Mouse (Mus musculus): ENCODE data around the gene Ist1. TPM values are rescaled to one million over a fixed set of nuclear protein-coding genes. Genes with fewer than 3 reads are reported as not detected.

Gene Ist1
- total RNA-seq, 1 experiment: 28.5 TPM

GRCm38 (mm10) chr8:109666616-109667015 is 26.4 kb downstream of the Ist1 start:
- Histone ChIP-seq H3K4me3 (ENCODE audit: insufficient read depth in 1 of 2, low read depth in 1 of 2, low read length in 2 of 2, poor library complexity in 1 of 2, severe bottlenecking in 1 of 2) (no peak overlapping the region), H3K27ac (ENCODE audit: insufficient read depth, low read depth, low read length, poor library complexity, severe bottlenecking) (no peak overlapping the region), H3K36me3 (ENCODE audit: control insufficient read depth, insufficient read depth, low read length, poor library complexity, severe bottlenecking) (peaks cover 3% of the 10 kb centered on the region; the same call in 1 of the 2 replicates), H3K9ac (ENCODE audit: insufficient read depth, low read depth, low read length, poor library complexity, severe bottlenecking) (no peak overlapping the region), H3K4me1 (ENCODE audit: control insufficient read depth in 2 of 2, insufficient read depth in 2 of 2, low read length in 2 of 2, poor library complexity in 1 of 2) (no peaks in the 10 kb centered on the region), H3K9me3 (ENCODE audit: control insufficient read depth, insufficient read depth, low read depth, low read length) (no peaks in the 10 kb centered on the region)
- in situ Hi-C loops (cut with MboI; ENCODE audit: low sequenced_read_pairs in 2 of 2, unreplicated experiment in 2 of 2): no loop called here
- DNase-seq (ENCODE audit: low read depth, low spot score): no peak
- no peak for TF ChIP-seq MAFK (IDR thresholded peaks at IDR 0.05; ENCODE audit: insufficient read depth, low read depth, low read length)
- TF ChIP-seq CHD2 (IDR thresholded peaks at IDR 0.05; ENCODE audit: low read depth, low read length): no peak
- TF ChIP-seq ZNF384 (IDR thresholded peaks at IDR 0.05; ENCODE audit: low read depth, low read length): no peak
- no peak for TF ChIP-seq ZC3H11A (IDR thresholded peaks at IDR 0.05; ENCODE audit: borderline replicate concordance, low read depth, low read length)
- no peak for TF ChIP-seq HCFC1 (IDR thresholded peaks at IDR 0.05; ENCODE audit: borderline replicate concordance, insufficient read depth, low read length)

DNA sequence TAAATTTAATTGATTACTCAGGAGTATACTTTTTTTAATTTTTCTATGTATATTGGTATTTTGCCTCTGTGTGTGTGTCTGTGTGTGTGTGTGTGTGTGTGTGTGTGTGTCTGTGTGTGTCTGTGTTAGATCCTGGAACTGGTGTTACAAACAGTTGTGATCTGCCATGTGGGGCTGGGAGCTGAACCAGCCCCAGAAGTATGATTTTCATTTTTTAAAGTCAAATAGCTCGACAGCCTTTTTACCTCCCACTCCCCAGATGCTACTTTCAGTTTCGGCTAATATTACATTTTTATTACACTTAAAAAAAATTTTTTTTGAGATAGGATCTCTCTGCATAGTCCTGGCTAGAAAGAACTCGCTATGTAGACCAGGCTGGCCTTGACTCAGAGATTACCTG is 30.7 kb downstream of the Ist1 start:
- TF ChIP-seq CHD2 (IDR thresholded peaks at IDR 0.05; ENCODE audit: low read depth, low read length) (no peak), HCFC1 (IDR thresholded peaks at IDR 0.05; ENCODE audit: borderline replicate concordance, insufficient read depth, low read length) (no peak), MAFK (IDR thresholded peaks at IDR 0.05; ENCODE audit: insufficient read depth, low read depth, low read length) (no peak), ZC3H11A (IDR thresholded peaks at IDR 0.05; ENCODE audit: borderline replicate concordance, low read depth, low read length) (no peak), ZNF384 (IDR thresholded peaks at IDR 0.05; ENCODE audit: low read depth, low read length) (no peak)
- Histone ChIP-seq H3K9me3 (ENCODE audit: control insufficient read depth, insufficient read depth, low read depth, low read length) (no peaks in the 10 kb centered on the region), H3K36me3 (ENCODE audit: control insufficient read depth, insufficient read depth, low read length, poor library complexity, severe bottlenecking) (no peaks in the 10 kb centered on the region), H3K4me1 (ENCODE audit: control insufficient read depth in 2 of 2, insufficient read depth in 2 of 2, low read length in 2 of 2, poor library complexity in 1 of 2) (no peaks in the 10 kb centered on the region), H3K4me3 (ENCODE audit: insufficient read depth in 1 of 2, low read depth in 1 of 2, low read length in 2 of 2, poor library complexity in 1 of 2, severe bottlenecking in 1 of 2) (no peak overlapping the region), H3K9ac (ENCODE audit: insufficient read depth, low read depth, low read length, poor library complexity, severe bottlenecking) (no peak overlapping the region), H3K27ac (ENCODE audit: insufficient read depth, low read depth, low read length, poor library complexity, severe bottlenecking) (no peak overlapping the region)
- in situ Hi-C loops (cut with MboI; ENCODE audit: low sequenced_read_pairs in 2 of 2, unreplicated experiment in 2 of 2): no loop called here
- no peak for DNase-seq (ENCODE audit: low read depth, low spot score)

GRCm38 (mm10) chr8:109656860-109657259 is 36.2 kb downstream of the Ist1 start:
- H3K27ac ChIP-seq (ENCODE audit: insufficient read depth, low read depth, low read length, poor library complexity, severe bottlenecking): no peak overlapping the region
- no peak overlapping the region for H3K4me3 ChIP-seq (ENCODE audit: insufficient read depth in 1 of 2, low read depth in 1 of 2, low read length in 2 of 2, poor library complexity in 1 of 2, severe bottlenecking in 1 of 2)
- no peak for DNase-seq (ENCODE audit: low read depth, low spot score)
- no peaks in the 10 kb centered on the region for H3K9me3 ChIP-seq (ENCODE audit: control insufficient read depth, insufficient read depth, low read depth, low read length)
- no peaks in the 10 kb centered on the region for H3K36me3 ChIP-seq (ENCODE audit: control insufficient read depth, insufficient read depth, low read length, poor library complexity, severe bottlenecking)
- in situ Hi-C loops (cut with MboI; ENCODE audit: low sequenced_read_pairs in 2 of 2, unreplicated experiment in 2 of 2): no loop called here
- H3K9ac ChIP-seq (ENCODE audit: insufficient read depth, low read depth, low read length, poor library complexity, severe bottlenecking): no peak overlapping the region
- no peaks in the 10 kb centered on the region for H3K4me1 ChIP-seq (ENCODE audit: control insufficient read depth in 2 of 2, insufficient read depth in 2 of 2, low read length in 2 of 2, poor library complexity in 1 of 2)
- no peak for TF ChIP-seq MAFK (IDR thresholded peaks at IDR 0.05; ENCODE audit: insufficient read depth, low read depth, low read length)
- TF ChIP-seq ZC3H11A (IDR thresholded peaks at IDR 0.05; ENCODE audit: borderline replicate concordance, low read depth, low read length): no peak
- no peak for TF ChIP-seq ZNF384 (IDR thresholded peaks at IDR 0.05; ENCODE audit: low read depth, low read length)
- TF ChIP-seq CHD2 (IDR thresholded peaks at IDR 0.05; ENCODE audit: low read depth, low read length): no peak
- no peak for TF ChIP-seq HCFC1 (IDR thresholded peaks at IDR 0.05; ENCODE audit: borderline replicate concordance, insufficient read depth, low read length)

GRCm38 (mm10) chr8:109650801-109651200 is 42.3 kb downstream of the Ist1 start:
- H3K4me3 ChIP-seq (ENCODE audit: insufficient read depth in 1 of 2, low read depth in 1 of 2, low read length in 2 of 2, poor library complexity in 1 of 2, severe bottlenecking in 1 of 2): no peak overlapping the region
- TF ChIP-seq CHD2 (IDR thresholded peaks at IDR 0.05; ENCODE audit: low read depth, low read length) (no peak), ZNF384 (IDR thresholded peaks at IDR 0.05; ENCODE audit: low read depth, low read length) (no peak), HCFC1 (IDR thresholded peaks at IDR 0.05; ENCODE audit: borderline replicate concordance, insufficient read depth, low read length) (no peak), MAFK (IDR thresholded peaks at IDR 0.05; ENCODE audit: insufficient read depth, low read depth, low read length) (no peak), ZC3H11A (IDR thresholded peaks at IDR 0.05; ENCODE audit: borderline replicate concordance, low read depth, low read length) (no peak)
- in situ Hi-C loops (cut with MboI; ENCODE audit: low sequenced_read_pairs in 2 of 2, unreplicated experiment in 2 of 2): no loop called here
- no peak overlapping the region for H3K27ac ChIP-seq (ENCODE audit: insufficient read depth, low read depth, low read length, poor library complexity, severe bottlenecking)
- DNase-seq (ENCODE audit: low read depth, low spot score): no peak
- peaks cover 0 to 2% of the 10 kb centered on the region in 2 experiments; a peak in 1 of 4 replicates for H3K4me1 ChIP-seq (ENCODE audit: control insufficient read depth in 2 of 2, insufficient read depth in 2 of 2, low read length in 2 of 2, poor library complexity in 1 of 2)
- H3K9me3 ChIP-seq (ENCODE audit: control insufficient read depth, insufficient read depth, low read depth, low read length): no peaks in the 10 kb centered on the region
- H3K9ac ChIP-seq (ENCODE audit: insufficient read depth, low read depth, low read length, poor library complexity, severe bottlenecking): no peak overlapping the region
- no peaks in the 10 kb centered on the region for H3K36me3 ChIP-seq (ENCODE audit: control insufficient read depth, insufficient read depth, low read length, poor library complexity, severe bottlenecking)

DNA sequence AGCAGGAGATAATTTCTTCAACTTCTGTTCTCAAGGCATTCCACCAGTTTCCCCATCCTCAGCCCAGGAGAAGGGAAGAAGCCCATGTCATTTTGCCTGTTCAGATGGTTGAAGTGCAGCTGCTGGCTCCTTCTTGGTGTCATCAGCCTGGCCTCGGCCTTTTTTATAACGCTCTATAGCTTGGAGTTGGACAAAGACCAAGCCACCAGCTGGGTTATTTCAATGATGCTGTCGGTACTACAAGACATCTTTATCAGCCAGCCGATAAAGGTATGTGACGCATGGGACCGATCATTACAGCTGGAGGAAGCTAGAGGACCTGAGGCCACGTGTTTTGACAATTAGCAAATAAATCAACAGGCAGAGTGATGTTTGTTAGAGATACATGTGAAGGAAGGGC is 44.6 kb downstream of the Ist1 start:
- H3K4me1 ChIP-seq (ENCODE audit: control insufficient read depth in 2 of 2, insufficient read depth in 2 of 2, low read length in 2 of 2, poor library complexity in 1 of 2): peaks cover 0 to 2% of the 10 kb centered on the region in 2 experiments; a peak in 1 of 4 replicates
- H3K9ac ChIP-seq (ENCODE audit: insufficient read depth, low read depth, low read length, poor library complexity, severe bottlenecking): no peak overlapping the region
- H3K4me3 ChIP-seq (ENCODE audit: insufficient read depth in 1 of 2, low read depth in 1 of 2, low read length in 2 of 2, poor library complexity in 1 of 2, severe bottlenecking in 1 of 2): no peak overlapping the region
- DNase-seq (ENCODE audit: low read depth, low spot score): no peak
- in situ Hi-C loops (cut with MboI; ENCODE audit: low sequenced_read_pairs in 2 of 2, unreplicated experiment in 2 of 2): no loop called here
- no peaks in the 10 kb centered on the region for H3K36me3 ChIP-seq (ENCODE audit: control insufficient read depth, insufficient read depth, low read length, poor library complexity, severe bottlenecking)
- H3K9me3 ChIP-seq (ENCODE audit: control insufficient read depth, insufficient read depth, low read depth, low read length): no peaks in the 10 kb centered on the region
- no peak overlapping the region for H3K27ac ChIP-seq (ENCODE audit: insufficient read depth, low read depth, low read length, poor library complexity, severe bottlenecking)
- TF ChIP-seq MAFK (IDR thresholded peaks at IDR 0.05; ENCODE audit: insufficient read depth, low read depth, low read length): no peak
- TF ChIP-seq CHD2 (IDR thresholded peaks at IDR 0.05; ENCODE audit: low read depth, low read length): no peak
- TF ChIP-seq HCFC1 (IDR thresholded peaks at IDR 0.05; ENCODE audit: borderline replicate concordance, insufficient read depth, low read length): no peak
- no peak for TF ChIP-seq ZC3H11A (IDR thresholded peaks at IDR 0.05; ENCODE audit: borderline replicate concordance, low read depth, low read length)
- no peak for TF ChIP-seq ZNF384 (IDR thresholded peaks at IDR 0.05; ENCODE audit: low read depth, low read length)

All from ES-E14 (cell line).